Mouse (Mus musculus) left cerebral cortex, adult 18-20 months (tissue): ENCODE measurements around the gene Arhgef38. TPM values are rescaled to one million over a fixed set of nuclear protein-coding genes. Genes with fewer than 3 reads are reported as not detected.

Experiments used
- DNase-seq, 2 experiments: peaks; one replicate each; pipeline ENCODE4 v3.0.0; 2021 to 2022; ENCODE audit warnings: low spot score in 2 of 2, mixed read lengths in 1 of 2
- long read RNA-seq, 2 experiments: library from polyadenylated mRNA; stranded (forward); transcript quantifications; one replicate each; pipeline ENCODE4 v2.0.0; 2021
- total RNA-seq, 2 experiments: library from RNA; stranded (reverse); gene quantifications; 2 replicates each; pipeline ENCODE4 v1.2.3; 2021

The Arhgef38 gene
- total RNA-seq: under 1 TPM in 1 of 2 experiments, not detected in 1; 0.30 TPM
- long read RNA-seq, experiment 1, partial matches to known transcripts: 1 of 1 reads
- long read RNA-seq, experiment 1, other reads (novel, unspliced or antisense): 0 of 1 reads
- long read RNA-seq, experiment 2: 0 reads

DNA sequence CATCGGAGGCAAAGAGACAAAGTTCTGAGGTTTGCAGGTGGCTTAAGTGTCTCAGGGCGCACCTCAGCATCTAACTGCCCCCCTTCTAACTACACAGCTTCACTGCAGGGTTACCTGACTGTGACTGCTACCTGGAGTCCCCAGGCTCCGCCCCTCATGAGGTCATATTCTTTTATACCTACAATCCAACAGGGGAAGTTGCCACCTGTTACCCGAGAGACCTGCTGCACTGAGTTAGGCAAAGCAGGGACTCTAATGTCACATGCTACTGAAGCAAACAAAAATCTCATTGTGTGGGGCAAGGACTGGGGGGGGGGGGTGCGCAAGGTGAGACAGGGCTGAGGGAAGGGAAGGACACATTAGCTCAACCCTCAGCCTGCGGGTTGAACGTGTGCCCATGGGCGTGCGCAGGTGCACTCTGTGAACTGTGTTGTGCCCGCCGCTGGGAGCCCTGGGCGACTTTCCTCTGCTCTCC lies at the start of gene Arhgef38:
Gene Arhgef38, minus strand, starts transcription at position 129 of the 475 bp plus-strand sequence.
- DNase-seq: no peak

DNA sequence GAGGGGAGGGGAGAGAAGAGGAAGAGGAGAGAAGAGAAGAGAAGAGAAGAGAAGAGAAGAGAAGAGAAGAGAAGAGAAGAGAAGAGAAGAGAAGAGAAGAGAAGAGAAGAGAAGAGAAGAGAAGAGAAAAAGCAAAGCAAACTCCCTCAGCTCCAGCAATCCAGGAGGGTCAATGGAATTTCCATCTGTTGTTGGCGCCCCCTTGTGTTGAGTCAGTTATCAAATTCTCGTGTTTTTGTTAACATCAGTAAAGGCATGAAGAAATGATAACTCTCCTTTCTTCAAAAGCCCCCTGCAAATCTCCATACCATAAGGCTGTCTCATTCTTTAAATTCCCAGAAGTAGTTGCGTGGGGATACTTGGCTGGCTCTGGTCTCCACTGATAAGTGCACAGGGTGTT lies 37.1 kb upstream of the Arhgef38 start:
- DNase-seq: peak; percentile 85 to 94

DNA sequence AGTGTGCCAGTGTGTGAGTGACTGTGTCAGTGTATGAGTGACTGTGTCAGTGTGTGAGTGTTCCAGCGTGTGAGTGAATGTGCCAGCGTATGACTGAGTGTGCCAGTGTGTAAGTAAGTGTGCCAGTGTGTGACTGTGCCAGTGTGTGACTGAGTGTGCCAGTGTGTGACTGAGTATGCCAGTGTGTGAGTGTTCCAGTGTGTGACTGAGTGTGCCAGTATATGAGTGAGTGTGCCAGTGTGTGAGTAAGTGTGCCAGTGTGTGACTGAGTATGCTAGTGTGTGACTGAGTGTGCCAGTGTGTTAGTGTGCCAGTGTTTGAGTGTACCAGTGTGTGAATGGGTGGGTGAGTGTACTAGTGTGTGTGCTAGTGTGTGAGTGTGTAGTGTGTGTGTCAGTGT lies 24.1 kb upstream of the Arhgef38 start:
- DNase-seq: no peak

DNA sequence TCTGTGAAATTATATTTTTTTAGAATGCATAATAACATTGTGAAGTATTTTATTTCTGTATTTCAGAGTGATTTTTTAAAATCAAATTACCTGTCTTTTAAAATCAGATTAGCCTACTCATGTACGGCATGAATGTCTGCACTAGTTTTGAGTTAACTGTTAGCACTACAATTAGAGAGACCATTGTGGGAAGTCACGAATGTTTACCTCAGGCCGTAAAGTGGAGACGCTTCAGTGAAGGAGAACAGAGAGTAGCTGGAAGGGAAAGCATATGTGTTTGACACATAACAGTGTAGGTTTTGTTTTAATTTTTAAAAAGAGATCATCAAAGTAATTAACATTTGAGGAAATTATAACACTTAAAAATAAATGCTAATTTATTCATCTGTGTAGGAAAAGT lies 21.1 kb upstream of the Arhgef38 start:
- DNase-seq: no peak

DNA sequence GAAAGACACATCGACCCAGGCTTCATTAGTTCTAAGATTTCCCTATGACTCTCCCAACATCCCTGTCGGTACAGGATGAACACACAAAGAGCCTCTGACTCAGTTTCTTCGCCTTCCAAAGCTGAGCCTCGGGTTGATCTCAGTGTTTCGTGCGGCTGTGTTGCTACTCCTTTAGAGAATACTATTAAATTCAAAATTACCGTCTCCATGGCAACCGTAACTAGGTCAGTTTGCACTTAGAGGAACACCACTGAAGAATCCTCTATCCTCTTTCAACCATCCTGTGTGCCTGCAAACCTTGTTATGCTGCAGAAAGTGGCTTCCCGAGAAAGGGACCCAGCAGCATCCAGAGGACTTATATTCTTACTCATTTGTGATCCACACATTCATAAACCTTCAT lies 9.3 kb upstream of the Arhgef38 start:
- peak; percentile 14 to 47 for DNase-seq

DNA sequence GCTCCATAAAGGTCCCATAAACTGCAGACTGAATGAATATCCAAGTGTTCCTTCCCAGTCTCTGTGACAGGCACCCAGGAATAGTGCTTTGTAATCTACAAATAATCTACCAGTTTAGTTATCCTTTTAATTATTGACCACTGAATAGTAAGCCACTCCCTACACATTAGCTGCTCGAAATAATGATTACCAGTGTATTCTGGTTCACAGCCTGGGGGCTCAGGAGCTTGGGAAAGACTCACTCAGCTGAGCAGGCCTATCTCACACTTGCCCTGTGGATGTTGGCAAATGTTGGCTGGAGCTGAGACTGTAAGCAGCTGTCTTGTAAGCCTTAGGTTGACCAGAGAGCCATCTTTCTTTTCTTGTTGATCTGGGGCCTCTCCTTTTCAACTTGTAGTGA lies 7.2 kb upstream of the Arhgef38 start:
- DNase-seq: no peak

DNA sequence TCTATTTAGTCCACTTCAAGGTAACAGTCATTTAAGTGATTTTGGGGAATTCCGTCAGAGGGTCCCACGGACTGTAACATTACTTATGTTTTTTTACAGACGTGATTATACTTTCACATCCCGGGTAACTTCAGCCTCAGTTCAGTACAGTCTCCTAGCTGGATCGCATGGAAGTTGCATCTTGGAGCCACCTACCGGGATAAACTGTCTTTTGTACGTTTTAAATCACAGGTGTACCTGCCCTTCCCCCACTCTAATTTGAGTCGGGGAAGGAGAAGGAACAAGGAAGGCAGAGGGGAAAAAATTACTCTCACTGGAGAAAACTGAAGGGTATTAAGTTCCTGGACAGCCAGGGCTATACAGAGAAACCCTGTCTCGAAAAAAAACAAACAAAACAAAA lies 756 bp downstream of the Arhgef38 start:
- DNase-seq: no peak

DNA sequence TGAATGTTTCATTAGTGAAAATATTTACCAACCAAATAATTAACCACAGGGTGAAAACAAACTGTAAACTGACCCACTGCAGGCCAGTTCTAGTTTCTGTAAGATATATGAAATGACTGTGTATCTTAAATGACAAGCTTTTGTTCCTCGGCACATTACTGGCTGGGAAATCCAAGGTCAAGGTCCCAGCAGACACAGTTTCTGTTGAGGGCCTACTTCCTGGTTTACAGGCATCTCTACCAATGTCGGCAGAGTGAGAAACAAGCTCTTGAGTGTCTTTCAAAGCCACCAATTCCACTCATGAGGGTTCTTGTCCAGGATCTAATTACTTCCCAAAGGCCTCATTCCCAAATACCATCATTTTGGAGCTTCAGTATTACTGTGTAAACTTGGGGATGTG lies 4.3 kb downstream of the Arhgef38 start:
- DNase-seq: no peak

DNA sequence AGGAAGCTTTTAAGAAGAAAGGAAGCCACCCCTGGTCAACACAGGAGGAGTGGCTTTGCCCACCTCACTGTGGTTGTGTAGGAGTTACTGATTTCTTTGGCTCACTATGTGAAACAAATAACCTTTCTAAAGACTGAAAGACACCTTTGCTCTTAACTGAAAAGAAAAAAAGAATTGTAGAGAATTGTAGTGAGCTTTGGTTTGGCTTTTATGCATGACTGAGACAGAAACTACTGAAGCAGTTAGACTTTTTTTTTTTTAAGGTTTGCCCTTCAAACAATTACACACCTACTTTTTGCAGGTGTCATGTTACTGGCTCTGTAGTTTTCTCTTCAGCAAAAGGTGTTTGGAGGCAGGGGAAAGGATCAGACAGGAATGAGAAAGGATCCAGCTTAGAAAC lies 5.2 kb downstream of the Arhgef38 start:
- DNase-seq: no peak

DNA sequence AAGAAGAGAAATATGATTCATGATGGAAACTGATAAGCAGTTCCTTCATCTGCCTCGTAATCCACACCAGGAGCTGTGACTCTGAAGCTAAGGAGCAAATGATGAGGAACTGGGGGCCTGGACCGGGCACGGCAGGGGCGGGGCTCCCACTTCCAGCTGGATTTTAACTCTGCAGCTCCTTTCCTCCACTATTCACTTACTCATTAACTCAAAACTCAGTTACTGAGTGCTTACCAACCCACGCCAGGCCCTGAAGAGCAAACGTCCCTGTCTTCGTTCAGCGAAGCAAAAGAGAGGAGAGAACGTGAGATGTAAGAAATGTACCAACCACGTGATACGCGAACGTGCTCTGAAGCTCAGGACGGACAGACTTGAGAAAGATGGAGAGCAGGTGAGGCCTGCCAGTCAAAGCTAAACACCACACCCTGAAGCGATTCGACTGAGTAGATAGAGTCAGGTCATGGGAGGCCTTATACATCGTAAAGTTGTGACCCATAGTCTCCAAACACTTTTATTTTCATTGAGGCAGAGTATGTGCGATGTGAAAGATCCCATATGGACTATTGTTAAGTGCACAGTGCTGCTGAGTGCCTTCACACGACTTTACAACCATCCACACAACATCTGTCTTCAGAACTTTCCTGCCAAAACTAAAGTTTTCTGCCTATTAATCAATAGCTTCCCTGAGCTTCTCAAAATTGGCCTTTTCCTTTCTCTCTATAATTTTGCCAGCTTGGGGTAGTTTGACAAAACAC lies 7.3 kb downstream of the Arhgef38 start:
- DNase-seq: no peak

DNA sequence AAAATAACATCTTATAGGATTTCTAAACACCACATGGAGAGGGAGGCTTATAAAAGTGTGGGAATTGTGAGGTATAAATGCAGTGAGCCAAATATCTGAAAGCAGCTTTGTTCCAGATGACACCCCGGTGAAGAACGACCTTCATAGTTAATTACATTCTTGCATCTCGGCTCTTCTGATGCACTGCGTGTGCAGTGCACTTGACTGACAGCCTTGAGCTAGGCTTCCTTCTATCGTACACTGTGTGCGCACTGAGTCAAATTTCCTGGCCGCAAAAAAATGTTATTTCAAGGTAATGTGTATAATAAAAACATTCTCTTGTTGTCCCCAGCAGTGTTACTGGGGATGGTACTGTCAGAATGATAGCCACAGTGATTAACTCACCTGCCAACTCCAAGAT lies 16.2 kb downstream of the Arhgef38 start:
- DNase-seq: no peak

DNA sequence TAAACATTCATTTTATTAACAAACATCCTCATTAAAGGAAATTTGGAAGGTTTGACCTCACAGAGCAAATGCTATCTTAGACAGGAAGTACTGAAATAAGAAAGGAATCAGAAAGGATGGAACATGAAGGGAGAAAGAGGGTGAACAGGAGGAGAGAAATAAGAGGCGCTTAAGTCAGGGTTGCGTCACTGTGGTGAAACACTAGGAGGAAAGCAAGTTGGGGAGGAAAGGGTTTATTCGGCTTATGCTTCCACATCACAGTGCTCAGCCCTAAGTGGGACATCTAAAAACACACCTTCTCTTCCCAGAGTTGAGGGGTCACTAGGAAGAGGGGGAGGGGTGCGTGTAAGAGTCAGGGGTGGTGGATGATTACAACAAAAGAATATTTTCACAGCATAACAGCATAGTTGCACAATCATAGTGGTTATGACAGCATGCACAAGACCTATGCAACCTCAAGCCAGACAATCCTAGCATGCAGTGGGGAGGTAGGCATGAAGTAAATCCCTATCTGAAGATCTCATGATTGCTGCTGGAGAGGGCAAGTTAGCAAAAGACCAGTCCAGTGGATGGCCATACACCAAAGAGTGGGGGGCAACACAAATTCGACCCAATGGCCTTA lies 19.4 kb downstream of the Arhgef38 start:
- DNase-seq: no peak

DNA sequence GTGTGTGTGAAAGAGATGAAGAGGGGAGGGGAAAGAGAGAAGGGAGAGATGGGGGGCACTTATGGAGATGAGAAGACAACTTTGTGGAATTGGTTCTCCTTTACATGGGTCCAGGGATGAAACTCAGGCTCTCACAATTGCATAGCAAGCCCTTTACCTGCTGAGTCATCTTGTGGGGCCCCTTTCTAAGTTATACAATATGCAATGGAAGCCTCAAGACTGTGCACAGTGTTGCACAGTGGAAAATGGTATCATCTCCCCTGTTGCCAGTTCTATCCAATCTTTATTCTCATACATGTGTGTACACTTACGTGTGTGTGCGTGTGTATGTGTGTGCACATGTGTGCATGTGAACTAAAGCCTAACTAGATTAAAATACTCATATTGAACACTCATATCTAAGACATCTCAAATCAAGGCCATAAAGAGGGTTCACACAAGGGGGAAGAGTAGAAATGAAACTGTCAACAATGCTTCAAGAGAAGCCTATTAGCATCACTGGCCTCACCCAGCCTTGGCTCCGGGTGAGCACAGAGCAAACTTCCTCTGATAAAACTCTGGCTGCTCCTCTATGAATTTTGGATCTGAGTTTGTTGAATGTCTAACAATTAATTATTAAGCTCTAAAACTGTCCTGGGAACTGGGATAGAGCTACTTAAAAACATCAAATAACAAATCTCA lies 21.2 kb downstream of the Arhgef38 start:
- no peak for DNase-seq

DNA sequence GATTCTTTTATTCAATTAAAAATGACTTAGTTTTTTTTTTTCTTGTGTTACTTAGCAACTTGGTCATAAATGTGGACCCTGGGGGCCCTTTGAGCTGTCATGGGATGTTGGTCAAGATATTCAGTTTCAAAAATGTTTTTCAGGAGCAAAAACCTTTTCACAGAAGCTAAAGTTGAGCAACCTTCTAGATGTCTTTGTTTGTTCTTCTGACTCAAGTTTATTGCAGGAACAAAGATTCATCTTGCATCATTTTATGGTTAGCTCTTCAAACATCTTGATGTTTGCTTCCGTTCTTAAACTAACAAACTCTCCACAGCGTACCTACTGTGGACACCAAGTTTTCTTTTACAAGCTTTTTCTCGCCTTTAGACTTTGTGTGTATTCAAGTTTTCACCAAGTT lies 23.4 kb downstream of the Arhgef38 start:
- DNase-seq: no peak

DNA sequence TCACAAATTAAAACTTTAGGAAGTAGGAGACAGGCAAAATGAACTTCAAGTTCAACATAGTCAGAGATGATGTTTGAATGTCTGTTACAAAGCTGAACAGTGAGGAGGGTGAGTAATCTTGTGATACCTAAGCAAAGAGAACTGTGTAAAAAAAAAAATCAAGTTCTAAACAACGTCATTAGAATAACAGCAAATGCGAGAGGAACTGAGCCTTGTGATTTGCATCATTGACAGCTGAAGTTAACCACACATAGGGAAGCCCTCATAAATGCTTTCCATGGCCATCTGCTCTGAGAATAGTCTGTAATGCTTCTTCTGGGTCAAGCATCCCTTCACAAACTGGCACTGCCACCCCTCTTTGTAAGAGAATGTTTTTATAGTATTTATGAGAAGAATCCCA lies 31.0 kb downstream of the Arhgef38 start:
- no peak for DNase-seq

DNA sequence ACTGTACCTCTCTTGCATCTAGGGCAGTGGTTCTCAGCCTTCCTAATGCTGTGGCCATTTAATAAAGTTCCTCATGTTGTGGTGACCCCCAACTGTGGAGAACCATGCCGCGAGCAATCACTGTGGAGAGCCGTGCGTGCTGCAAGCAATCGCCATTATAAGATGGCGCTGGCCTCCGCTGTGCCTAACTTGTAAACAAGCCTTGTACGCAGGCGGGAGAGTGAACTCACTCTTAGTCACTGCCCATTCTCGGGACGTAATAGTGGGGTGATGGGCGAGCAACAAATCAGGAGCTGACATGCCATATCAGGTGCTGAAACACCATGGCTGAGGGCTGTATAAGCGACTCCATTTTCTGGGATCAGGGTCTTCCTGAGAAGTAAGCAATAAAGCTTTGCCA lies 32.6 kb downstream of the Arhgef38 start:
- DNase-seq: no peak

DNA sequence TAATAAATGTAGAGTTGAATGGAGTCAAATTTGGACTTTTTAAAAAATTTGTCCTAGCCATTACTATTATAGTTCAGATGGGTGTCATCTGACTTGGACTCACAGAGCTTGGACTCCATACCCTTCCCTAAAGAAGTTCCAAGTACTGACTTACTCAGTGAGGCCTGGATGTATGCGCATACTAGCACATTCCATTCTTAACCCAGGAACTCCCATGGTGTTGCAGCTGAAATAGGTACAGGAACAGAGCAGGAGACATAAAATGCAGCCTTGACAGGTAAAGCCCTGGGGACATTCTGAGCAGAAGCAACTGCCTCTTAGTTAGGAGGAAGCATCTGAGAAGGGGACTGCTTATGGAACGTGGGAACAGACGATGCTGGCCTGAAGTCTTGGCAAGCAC lies 45.8 kb downstream of the Arhgef38 start:
- no peak for DNase-seq

DNA sequence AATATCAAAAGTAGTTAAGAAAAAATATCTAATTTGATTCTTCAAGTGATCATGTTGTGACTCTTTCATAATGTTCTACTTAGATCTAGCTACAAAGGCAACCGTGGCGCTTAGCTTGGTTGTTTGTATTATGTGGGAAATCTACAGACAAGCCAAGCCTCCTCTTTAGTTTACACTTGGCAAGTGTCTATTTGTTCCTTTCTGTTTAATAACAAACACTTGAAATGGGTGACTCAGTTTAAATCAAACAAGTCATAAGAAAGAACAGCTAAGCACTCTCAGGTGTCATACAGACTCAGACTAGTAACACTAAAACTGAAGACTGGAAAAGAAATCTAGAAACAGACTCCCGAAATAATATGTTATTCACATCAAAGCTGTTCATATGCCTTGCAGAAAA lies 47.2 kb downstream of the Arhgef38 start:
- DNase-seq: no peak

DNA sequence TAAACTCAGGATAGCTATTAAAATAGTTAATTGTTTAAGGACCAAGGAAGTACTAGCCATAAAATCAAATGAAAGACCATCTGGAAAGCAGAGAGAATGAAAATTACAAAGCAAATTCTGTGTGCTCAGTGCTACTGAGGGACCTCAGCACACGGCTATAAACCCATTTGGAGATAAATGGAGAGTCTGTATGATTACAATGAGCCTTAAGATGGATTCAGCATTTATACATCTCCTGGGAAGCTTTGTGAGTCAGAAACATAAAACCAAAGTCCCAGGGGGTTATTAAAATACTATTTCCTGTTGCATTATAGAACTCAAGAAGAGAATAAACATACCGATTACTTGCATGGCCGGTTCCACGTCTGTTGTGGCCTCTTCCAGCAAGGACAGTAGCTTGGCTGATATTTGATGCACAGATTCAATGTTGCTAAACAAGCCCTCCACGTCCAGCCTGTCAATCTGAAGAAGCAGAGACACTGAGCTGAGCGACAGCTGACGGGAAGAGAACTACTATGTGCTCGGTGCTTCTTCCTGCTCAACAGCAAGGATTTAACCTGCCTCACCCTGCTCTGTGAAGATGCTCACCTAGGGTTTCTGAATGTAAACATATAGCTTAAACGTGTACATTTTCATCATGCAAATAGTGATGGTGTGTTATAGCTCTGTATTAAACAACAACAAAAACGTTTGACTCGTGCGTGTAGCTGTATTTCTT lies 58.6 kb downstream of the Arhgef38 start:
- DNase-seq: no peak

DNA sequence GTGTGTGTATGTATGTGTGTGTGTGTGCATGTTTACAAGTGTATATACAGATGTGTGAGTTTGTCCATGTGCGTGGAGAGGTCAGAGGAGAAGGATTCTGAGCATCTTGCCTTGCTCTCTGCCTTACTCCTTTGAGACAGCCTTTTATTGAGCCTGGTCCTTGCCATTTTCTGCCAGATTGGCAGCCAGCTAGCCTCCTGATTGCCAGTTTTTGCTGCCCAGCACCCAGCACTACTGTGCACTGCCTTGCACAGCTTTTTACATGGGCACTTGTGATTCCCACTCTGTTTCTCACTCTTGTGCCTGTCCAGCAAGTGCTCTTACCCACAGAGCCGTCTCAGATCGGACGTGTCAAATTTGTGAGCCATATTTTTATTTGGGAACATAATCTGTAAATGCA lies 62.5 kb downstream of the Arhgef38 start:
- DNase-seq: no peak

DNA sequence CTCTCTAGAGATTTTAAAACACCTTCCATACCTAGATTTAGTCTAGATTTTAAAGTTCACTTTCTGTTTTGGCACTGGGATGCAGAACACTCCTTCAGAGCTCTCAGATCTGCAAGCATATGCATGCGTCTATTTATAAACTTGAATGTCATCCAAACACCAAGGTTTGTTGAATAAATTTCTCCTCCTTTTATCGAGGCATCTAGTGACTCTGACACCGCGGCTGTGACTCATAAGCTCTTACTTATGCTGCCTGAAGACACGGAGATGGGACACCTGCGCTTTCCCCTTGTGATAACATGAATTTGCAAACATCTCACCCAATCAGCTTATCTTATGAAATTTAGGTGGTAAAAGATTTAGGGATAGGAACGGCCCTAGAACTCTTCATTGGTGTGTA lies 65.0 kb downstream of the Arhgef38 start:
- DNase-seq: peak; percentile 36 to 49
